Mouse (Mus musculus) MEL (cell line): ENCODE results near the gene Ddx24.

ENCODE experiments used
- CTCF ChIP-seq, 3 experiments: IDR thresholded peaks in 2 of 3; conservative IDR thresholded peaks in 1 of 3; 2 replicates each; pipeline ENCODE4 v1.5.1; 2011 to 2012; ENCODE audit warnings: low read length in 3 of 3, low read depth in 2 of 3, mild to moderate bottlenecking in 2 of 3, improper control_type of control experiment in 1 of 3, inconsistent platforms in 1 of 3, mixed read lengths in 1 of 3, moderate library complexity in 1 of 3; ENCODE audit not compliant: control insufficient read depth in 1 of 3, insufficient read depth in 1 of 3, poor library complexity in 1 of 3, severe bottlenecking in 1 of 3
- JUND ChIP-seq: IDR thresholded peaks from 2 replicates; pipeline ENCODE4 v1.6.1; 2011; ENCODE audit warnings: low read depth, mild to moderate bottlenecking, improper control_type of control experiment, low read length
- MAFK ChIP-seq: IDR thresholded peaks from 2 replicates; pipeline ENCODE4 v1.6.1; 2011; ENCODE audit warnings: low read depth, mild to moderate bottlenecking, low read length, improper control_type of control experiment, borderline replicate concordance
- MEF2A ChIP-seq: IDR thresholded peaks from 2 replicates; pipeline ENCODE4 v1.6.1; 2014; ENCODE audit warnings: low read depth, mild to moderate bottlenecking, inconsistent platforms, low read length, improper control_type of control experiment; ENCODE audit not compliant: poor library complexity, insufficient replicate concordance, severe bottlenecking; ENCODE audit errors: extremely low read depth
- MYC ChIP-seq: IDR thresholded peaks from 2 replicates; pipeline ENCODE4 v1.6.1; 2011; ENCODE audit warnings: low read depth, mild to moderate bottlenecking, low read length, improper control_type of control experiment, moderate library complexity
- TCF12 ChIP-seq: IDR thresholded peaks from 2 replicates; pipeline ENCODE4 v1.6.1; 2014; ENCODE audit warnings: low read depth, mild to moderate bottlenecking, inconsistent platforms, low read length, improper control_type of control experiment, moderate library complexity
- USF1 ChIP-seq: IDR thresholded peaks from 2 replicates; pipeline ENCODE4 v1.6.1; 2014; ENCODE audit warnings: low read depth, mild to moderate bottlenecking, inconsistent platforms, low read length, improper control_type of control experiment, moderate library complexity

GRCm38 (mm10) chr12:103376774-103377173 lies 48.9 kb downstream of the Ddx24 start:
- TF ChIP-seq USF1 (no peak), JUND (no peak), CTCF (IDR thresholded peaks at IDR 0.05 in 2 of 3, conservative IDR thresholded peaks at IDR 0.05 in 1 of 3; ENCODE audit: control insufficient read depth in 1 of 3, insufficient read depth in 1 of 3, low read depth in 2 of 3, low read length in 3 of 3, poor library complexity in 1 of 3, severe bottlenecking in 1 of 3) (no peak), MYC (no peak), MEF2A (no peak), TCF12 (no peak), MAFK (no peak)
